Mouse (Mus musculus): Measurements from ENCODE around the gene Tmem132e. TPM values are rescaled to one million over a fixed set of nuclear protein-coding genes. Genes with fewer than 3 reads are reported as not detected.

The Tmem132e gene
- 0.37 TPM for polyA plus RNA-seq (2014; fragmentation: Illumina TruSeq; extraction: RNeasy Lipid Tissue Mini Kit (QIAGEN cat#74804); ENCODE audit: low read depth, low replicate concordance)

DNA sequence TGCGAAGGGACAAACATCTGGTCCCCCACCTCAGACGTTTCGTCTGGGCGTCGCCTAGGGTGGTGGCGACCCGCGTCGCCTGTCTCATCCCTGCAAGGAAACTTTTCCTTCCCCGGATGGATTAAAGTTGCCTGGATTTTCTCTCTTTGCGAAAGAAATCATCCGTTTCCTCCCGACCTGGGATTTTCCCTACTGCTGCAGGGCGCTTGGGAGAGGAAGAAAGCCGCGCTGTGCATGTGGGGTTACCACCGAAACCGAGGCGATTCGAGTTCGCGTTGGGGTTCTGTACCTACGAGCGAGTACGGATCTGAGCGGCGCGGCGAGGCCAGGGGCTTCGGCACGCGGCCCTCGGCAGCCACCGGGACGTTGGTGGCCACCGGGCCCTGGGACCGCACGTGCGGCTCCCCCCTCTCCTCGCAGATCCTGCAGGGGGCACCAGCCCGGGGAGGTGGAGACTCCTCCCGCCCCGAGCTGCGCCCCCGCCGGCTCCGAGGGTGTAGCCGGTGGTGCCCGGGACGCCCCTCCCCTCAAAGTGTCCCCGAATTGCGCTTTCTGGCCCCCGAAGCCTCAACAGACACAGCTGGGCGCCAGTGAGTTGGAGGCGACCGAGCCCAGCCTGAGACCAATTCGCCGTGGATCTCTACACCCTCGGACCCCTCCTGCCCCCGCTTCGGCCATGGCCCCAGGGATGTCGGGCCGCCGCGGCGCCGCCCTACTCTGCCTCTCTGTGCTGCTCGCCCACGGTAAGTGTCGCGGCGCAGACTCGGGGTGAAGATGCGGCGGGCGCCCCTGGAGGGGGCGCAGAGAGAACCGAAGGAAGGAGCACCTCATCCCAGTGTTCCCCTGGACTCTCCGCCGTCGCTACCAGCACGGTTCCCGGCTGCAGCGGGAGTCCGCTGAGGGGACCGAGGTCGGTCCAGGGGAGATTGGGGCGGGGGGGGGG is at the start of gene Tmem132e:
Tmem132e (plus strand) TSS at position 530 of the 943 bp plus-strand sequence.

Other genes with a start within 250 kb of the Tmem132e start
- not detected for gene Ccl1, start 83.2 kb upstream of the Tmem132e start, polyA plus RNA-seq (2014; fragmentation: Illumina TruSeq; extraction: RNeasy Lipid Tissue Mini Kit (QIAGEN cat#74804); ENCODE audit: low read depth, low replicate concordance)

Measured in liver, adult 10 weeks (tissue).